Mouse (Mus musculus) layer of hippocampus, adult 18-20 months (tissue): ENCODE data around the gene Morc2b. TPM values are rescaled to one million over a fixed set of nuclear protein-coding genes. Genes with fewer than 3 reads are reported as not detected.
"Not testable (repeated sequence)": the region's sequence is repeated elsewhere in the genome, so short reads cannot be mapped to it uniquely, and the experiment has no call there.

Experiments
- DNase-seq, 2 experiments: peaks; one replicate each; pipeline ENCODE4 v3.0.0; 2022; ENCODE audit warnings: low spot score in 2 of 2
- long read RNA-seq: library from polyadenylated mRNA; stranded (forward); transcript quantifications from one replicate; pipeline ENCODE4 v2.0.0, GENCODE M21; 2021
- total RNA-seq, 2 experiments: library from RNA; stranded (reverse); gene quantifications; 2 replicates each; pipeline ENCODE4 v1.2.3; 2021

The Morc2b gene
- total RNA-seq: 1 to 10 TPM; 3.6 to 3.7 TPM
- long read RNA-seq, partial matches to known transcripts: 1 of 2 reads
- long read RNA-seq, other reads (novel, unspliced or antisense): 1 of 2 reads

DNA sequence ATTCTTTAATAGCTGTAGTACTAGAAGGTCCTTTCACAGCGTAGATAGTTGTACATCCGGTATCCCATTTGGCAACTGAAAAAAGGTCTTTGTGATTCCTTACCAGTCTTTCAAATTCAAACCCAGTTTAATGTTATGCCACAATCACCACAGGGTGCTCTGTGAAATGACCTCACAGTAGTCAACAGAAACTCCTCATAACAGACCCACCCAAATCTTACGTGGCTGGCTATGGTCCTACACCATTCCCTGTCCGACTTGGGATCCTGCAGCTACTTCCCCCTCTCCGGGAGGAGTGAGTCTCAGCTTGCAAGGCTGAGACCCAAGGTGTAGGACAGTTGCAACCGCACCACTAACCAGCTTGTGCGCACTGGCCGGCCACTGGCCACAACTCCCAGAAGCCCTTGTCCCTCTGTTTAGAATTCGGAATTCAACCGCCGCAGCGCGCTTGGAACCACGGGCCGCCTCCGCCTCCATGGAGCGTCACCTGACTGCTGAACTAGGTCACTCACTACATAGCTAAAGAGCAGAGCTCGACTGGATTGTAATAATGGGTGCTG is at the start of gene Morc2b:
Morc2b (minus strand) TSS at position 423 of the 560 bp plus-strand sequence.
- no peak for DNase-seq

DNA sequence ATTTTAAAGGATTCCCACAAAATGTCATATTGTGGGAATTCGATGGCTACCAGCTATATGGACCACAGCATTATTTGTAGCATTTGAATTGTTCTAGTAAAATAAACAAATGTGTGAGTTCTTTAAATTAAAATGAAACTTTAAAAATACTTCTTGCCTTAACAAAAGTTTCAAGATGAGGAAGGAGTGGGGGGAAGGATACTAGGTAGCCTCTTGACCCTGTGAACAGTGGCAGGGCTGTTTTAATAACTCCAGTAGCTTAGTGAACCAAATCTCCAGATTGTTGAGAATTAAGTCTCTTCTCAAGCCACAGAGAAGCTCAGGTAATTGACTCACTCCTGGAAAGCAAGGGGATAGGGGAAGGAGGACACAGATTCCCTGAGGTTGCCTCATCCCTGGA is 28.7 kb upstream of the Morc2b start, which contains the start of gene Olfr55:
Olfr55 (plus strand) TSS at position 301 of the 400 bp plus-strand sequence.
- DNase-seq: not testable (repeated sequence)

DNA sequence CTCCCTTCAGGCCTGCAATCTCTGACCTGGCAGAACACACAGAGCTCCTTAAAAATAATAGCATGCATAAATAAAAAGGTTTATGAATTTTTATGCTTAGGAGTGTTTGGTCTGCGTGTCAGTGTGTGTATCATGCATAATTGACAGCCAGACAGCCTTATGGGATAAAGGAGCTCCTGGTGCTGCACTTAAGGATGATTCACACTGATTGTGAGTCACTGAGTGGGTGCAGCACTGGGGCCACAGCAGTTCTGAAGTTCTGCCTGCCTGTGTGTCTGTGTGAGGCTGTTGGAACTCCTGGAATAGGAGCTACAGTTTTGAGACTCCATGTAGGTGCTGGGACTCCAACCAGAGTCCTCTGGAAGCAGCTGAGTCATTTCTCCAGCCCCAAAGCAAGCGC is 13.2 kb downstream of the Morc2b start:
- DNase-seq: no peak

GRCm38 (mm10) chr17:33124546-33124945 is 14.9 kb downstream of the Morc2b start:
- DNase-seq: no peak

DNA sequence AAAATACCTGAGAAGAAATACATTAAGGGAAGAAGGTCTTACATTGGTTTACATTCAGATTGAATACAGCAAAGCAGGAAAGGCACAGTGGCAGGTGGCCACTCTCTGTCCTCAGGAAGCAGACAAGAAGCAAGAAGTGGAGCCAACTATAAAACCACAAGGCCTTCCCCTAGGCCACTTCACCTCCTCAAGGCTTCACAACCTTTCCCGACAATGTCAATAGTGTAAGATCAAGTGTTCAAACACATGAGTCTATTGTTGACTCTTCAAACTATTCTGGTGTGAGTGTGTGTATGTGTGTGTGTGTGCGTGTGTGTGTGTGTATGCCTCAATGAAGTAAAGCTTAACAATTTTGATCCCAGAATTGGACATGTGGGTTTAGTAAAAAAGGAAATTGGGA is 42.1 kb downstream of the Morc2b start:
- DNase-seq: no peak

DNA sequence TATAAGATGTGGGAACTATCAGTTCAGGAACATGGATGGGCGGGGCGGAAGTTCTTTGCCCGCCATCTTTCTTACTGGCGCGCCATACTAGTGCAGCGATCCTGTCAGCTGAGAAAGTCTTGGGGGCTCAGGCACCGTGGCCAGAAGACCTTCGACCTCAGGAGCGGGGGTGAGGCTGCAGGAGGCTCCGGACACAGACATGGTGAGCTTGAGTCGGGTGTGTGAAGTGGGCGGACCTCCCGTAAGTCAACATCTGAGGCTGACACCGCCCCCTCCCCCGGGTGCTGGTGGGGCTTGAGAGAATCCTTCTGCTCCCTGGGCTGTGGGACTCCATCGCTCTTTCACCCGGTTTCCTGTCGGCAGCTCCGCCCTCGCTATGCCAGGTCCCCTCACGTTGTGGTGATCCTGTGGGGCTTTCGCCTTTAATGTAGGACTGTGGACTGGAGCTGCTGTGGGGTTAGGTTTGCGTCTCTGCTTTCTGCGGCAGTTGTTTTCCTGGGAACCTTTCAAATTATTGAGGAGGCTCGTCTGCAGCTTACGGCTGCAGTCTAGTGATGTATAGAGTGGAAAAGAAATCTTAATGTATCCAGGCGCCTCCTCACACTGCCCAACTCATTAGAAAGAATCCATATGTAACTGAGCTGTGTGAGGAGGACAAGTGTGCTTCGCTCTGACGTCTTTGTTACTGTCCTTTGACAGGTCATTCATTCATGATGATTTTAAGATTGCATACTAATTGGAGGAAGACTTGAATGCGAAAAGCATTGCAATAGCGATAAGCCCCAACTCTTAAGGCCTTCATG is 46.9 kb downstream of the Morc2b start:
- peak; percentile 72 to 89 for DNase-seq

- DNase-seq: no peak
These were observed 47.9 kb downstream of the Morc2b start for GRCm38 (mm10) chr17:33091630-33092029.

DNA sequence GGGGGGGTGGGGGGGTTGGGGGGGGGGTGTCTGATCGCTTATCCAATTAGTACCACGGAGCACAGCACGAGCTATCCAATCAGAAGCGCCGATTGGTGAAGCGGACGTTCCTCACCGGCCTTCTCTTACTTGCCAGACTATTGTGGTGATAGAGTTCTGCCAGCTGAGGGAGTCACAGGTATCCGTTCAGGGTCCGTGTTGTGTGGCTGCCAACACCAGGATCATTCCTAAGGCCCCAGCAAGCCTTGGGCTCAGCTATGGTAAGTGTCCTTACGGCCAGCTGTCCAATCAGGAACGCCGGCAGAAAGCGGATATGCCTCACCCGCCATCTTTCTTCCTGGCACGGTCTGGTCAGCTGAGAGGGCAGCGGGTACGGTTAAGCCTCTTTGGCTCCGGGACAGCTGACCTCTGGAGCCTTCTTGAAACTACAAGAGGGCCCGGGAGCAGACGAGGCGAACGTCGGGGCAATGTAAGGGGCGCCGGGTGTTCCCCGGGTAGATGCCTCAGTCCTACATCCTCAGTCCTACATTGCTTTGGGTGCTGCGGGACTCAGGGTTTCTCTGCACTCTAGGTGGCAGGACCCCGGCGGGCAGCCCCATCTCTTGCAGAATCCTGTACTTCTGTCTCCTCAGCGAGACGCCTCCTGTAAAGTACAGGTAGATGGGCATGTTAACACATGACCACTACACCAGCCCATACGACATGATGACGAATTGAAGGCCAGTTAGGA is 50.1 kb downstream of the Morc2b start, which contains the start of gene Zfp563:
Zfp563 (plus strand) TSS at position 91 of the 730 bp plus-strand sequence.
- DNase-seq: peak; percentile 89 to 96

DNA sequence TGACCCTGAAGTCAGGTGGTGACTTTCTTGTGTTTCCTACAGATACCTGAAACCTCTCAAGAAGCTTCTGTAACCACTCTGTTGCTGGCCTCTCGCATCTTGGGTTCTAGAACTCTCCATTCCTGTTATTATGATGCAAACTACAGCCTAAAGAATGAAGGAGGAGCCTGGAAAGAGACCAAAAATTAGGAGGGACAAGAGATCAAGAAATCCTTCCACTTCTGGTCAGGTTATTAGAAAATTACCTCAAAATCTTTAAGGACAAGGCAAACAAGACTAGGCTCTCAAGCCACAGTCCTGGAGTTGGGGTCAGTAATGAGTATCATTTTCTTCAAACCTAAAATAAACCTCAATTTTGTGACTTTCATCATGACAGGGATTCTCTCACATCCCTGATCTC is 71.5 kb downstream of the Morc2b start, which contains the start of gene 4921501E09Rik:
4921501E09Rik (minus strand) TSS at position 101 of the 400 bp plus-strand sequence.
- no peak for DNase-seq

Other genes with a start within 250 kb of the Morc2b start
- 10 to 100 TPM in 1 of 2 experiments, 1 to 10 TPM in 1; 9.9 to 11.1 TPM for gene Zfp870, start 248.0 kb downstream of the Morc2b start, total RNA-seq
- gene Cyp4f14, start 222.3 kb downstream of the Morc2b start, total RNA-seq: 1 to 10 TPM; 4.3 to 5.5 TPM
- 10 to 100 TPM; 20.9 to 23.1 TPM for gene Cyp4f13, start 192.3 kb downstream of the Morc2b start, total RNA-seq
- 1 to 10 TPM; 5.1 to 6.2 TPM for gene Zfp472, start 173.9 kb downstream of the Morc2b start, total RNA-seq
- 10 to 100 TPM; 17.0 to 19.3 TPM for gene Zfp952, start 146.6 kb downstream of the Morc2b start, total RNA-seq
- 10 to 100 TPM; 16.3 to 23.5 TPM for gene Zfp763, start 106.3 kb downstream of the Morc2b start, total RNA-seq
- gene 4921501E09Rik, start 71.6 kb downstream of the Morc2b start, total RNA-seq: not detected
- 10 to 100 TPM; 21.7 TPM for gene Zfp563, start 50.4 kb downstream of the Morc2b start, total RNA-seq
- gene Olfr55, start 28.8 kb upstream of the Morc2b start, total RNA-seq: not detected
- not detected for gene Olfr239, start 51.6 kb upstream of the Morc2b start, total RNA-seq
- gene Olfr1564, start 82.0 kb upstream of the Morc2b start, total RNA-seq: 1 to 10 TPM in 1 of 2 experiments, under 1 TPM in 1; 0.79 to 1.3 TPM
- gene Zfp955a, start 115.5 kb upstream of the Morc2b start, total RNA-seq: 10 to 100 TPM; 12.3 to 12.4 TPM
- under 1 TPM in 1 of 2 experiments, not detected in 1; 0.05 TPM for gene Olfr63, start 125.0 kb upstream of the Morc2b start, total RNA-seq
- gene Zfp955b, start 149.9 kb upstream of the Morc2b start, total RNA-seq: 10 to 100 TPM; 29.1 to 31.9 TPM
- gene Zfp81, start 219.2 kb upstream of the Morc2b start, total RNA-seq: 10 to 100 TPM; 20.1 to 20.5 TPM